Mouse (Mus musculus): Measurements from ENCODE around the gene Ptgds. TPM values are rescaled to one million over a fixed set of nuclear protein-coding genes. Genes with fewer than 3 reads are reported as not detected.

Gene Ptgds
- not detected in 2 replicates for total RNA-seq (2023)

GRCm38 (mm10) chr2:25469969-25470368 is at the start of gene Ptgds:
Ptgds (minus strand) TSS chr2:25470046.

GRCm38 (mm10) chr2:25501593-25502486 is 32.0 kb upstream of the Ptgds start, which contains the start of gene C8g:
C8g (minus strand) TSS chr2:25501719.

GRCm38 (mm10) chr2:25500576-25501405 is 30.9 kb upstream of the Ptgds start, which contains the start of gene Fbxw5:
Fbxw5 (plus strand) TSS chr2:25500750.

GRCm38 (mm10) chr2:25493476-25493961 is 23.7 kb upstream of the Ptgds start, which contains the start of gene Lcn12:
Lcn12 (minus strand) TSS chr2:25493911.

GRCm38 (mm10) chr2:25460551-25461309 is 9.1 kb downstream of the Ptgds start, which contains the start of gene Paxx:
Paxx (minus strand) TSS chr2:25461094.

GRCm38 (mm10) chr2:25456205-25456953 is 13.5 kb downstream of the Ptgds start, which contains the start of gene Clic3:
Clic3 (plus strand) TSS chr2:25456838.

GRCm38 (mm10) chr2:25428442-25429236 is 41.2 kb downstream of the Ptgds start, which contains the start of gene Abca2:
Abca2 (plus strand) TSS chr2:25428703.

GRCm38 (mm10) chr2:25422587-25423410 is 47.0 kb downstream of the Ptgds start, which contains the start of gene Fut7:
Fut7 (plus strand) TSS chr2:25423267.

Other genes with a start within 250 kb of the Ptgds start
- 227 and 252 TPM in 2 replicates for gene Tubb4b, start 245.3 kb downstream of the Ptgds start, total RNA-seq (2023)
- gene Slc34a3, start 235.7 kb downstream of the Ptgds start, total RNA-seq (2023): not detected in 2 replicates
- gene Rnf224, start 233.3 kb downstream of the Ptgds start, total RNA-seq (2023): not detected in 2 replicates
- 0.57 TPM in 1 of 2 replicates, not detected in the other for gene Rnf208, start 227.8 kb downstream of the Ptgds start, total RNA-seq (2023)
- gene Cysrt1, start 227.6 kb downstream of the Ptgds start, total RNA-seq (2023): not detected in 2 replicates
- gene AL732309.1, start 223.2 kb downstream of the Ptgds start, total RNA-seq (2023): 3.1 and 5.6 TPM in 2 replicates
- gene Tmem203, start 214.6 kb downstream of the Ptgds start, total RNA-seq (2023): 18.5 and 30.7 TPM in 2 replicates
- gene Tprn, start 207.4 kb downstream of the Ptgds start, total RNA-seq (2023): 7.5 and 9.1 TPM in 2 replicates
- 52.4 and 52.7 TPM in 2 replicates for gene Ssna1, start 197.6 kb downstream of the Ptgds start, total RNA-seq (2023)
- gene Anapc2, start 197.6 kb downstream of the Ptgds start, total RNA-seq (2023): 71.6 and 79.3 TPM in 2 replicates
- not detected in 2 replicates for gene Tmem210, start 181.9 kb downstream of the Ptgds start, total RNA-seq (2023)
- not detected in 2 replicates for gene Lrrc26, start 180.1 kb downstream of the Ptgds start, total RNA-seq (2023)
- gene Grin1, start 150.9 kb downstream of the Ptgds start, total RNA-seq (2023): not detected in 2 replicates
- gene Man1b1, start 137.7 kb downstream of the Ptgds start, total RNA-seq (2023): 30.4 and 42.8 TPM in 2 replicates
- gene Dpp7, start 113.7 kb downstream of the Ptgds start, total RNA-seq (2023): 13.5 and 19.6 TPM in 2 replicates
- 24.2 and 29.5 TPM in 2 replicates for gene Uap1l1, start 104.4 kb downstream of the Ptgds start, total RNA-seq (2023)
- gene Sapcd2, start 97.7 kb downstream of the Ptgds start, total RNA-seq (2023): 8.6 and 10.6 TPM in 2 replicates
- gene Entpd2, start 74.2 kb downstream of the Ptgds start, total RNA-seq (2023): not detected in 2 replicates
- gene Npdc1, start 70.7 kb downstream of the Ptgds start, total RNA-seq (2023): not detected in 2 replicates
- 10.7 and 13.7 TPM in 2 replicates for gene Fut7, start 46.8 kb downstream of the Ptgds start, total RNA-seq (2023)
- gene Abca2, start 41.3 kb downstream of the Ptgds start, total RNA-seq (2023): 19.6 and 21.3 TPM in 2 replicates
- gene Clic3, start 13.2 kb downstream of the Ptgds start, total RNA-seq (2023): not detected in 2 replicates
- gene Paxx, start 9.0 kb downstream of the Ptgds start, total RNA-seq (2023): 43.8 and 56.9 TPM in 2 replicates
- not detected in 2 replicates for gene Lcn12, start 23.9 kb upstream of the Ptgds start, total RNA-seq (2023)
- gene Fbxw5, start 30.7 kb upstream of the Ptgds start, total RNA-seq (2023): 25.8 and 26.4 TPM in 2 replicates
- 1.2 TPM in 1 of 2 replicates, not detected in the other for gene C8g, start 31.7 kb upstream of the Ptgds start, total RNA-seq (2023)
- 20.3 and 26.7 TPM in 2 replicates for gene Traf2, start 76.9 kb upstream of the Ptgds start, total RNA-seq (2023)
- 56.8 and 74.8 TPM in 2 replicates for gene Edf1, start 87.8 kb upstream of the Ptgds start, total RNA-seq (2023)
- 0.11 and 0.13 TPM in 2 replicates for gene Mamdc4, start 104.8 kb upstream of the Ptgds start, total RNA-seq (2023)
- 5.6 and 6.0 TPM in 2 replicates for gene Phpt1, start 105.2 kb upstream of the Ptgds start, total RNA-seq (2023)
- 1.6 TPM in 1 of 2 replicates, not detected in the other for gene Ajm1, start 111.7 kb upstream of the Ptgds start, total RNA-seq (2023)
- gene Rabl6, start 138.5 kb upstream of the Ptgds start, total RNA-seq (2023): 38.3 and 38.7 TPM in 2 replicates
- not detected in 2 replicates for gene Ccdc183, start 147.6 kb upstream of the Ptgds start, total RNA-seq (2023)
- 1.6 and 3.9 TPM in 2 replicates for gene Tmem141, start 152.0 kb upstream of the Ptgds start, total RNA-seq (2023)
- 0.29 TPM in 1 of 2 replicates, not detected in the other for gene Fcna, start 158.0 kb upstream of the Ptgds start, total RNA-seq (2023)
- gene Lcn8, start 183.1 kb upstream of the Ptgds start, total RNA-seq (2023): not detected in 2 replicates
- not detected in 2 replicates for gene Lcn5, start 187.9 kb upstream of the Ptgds start, total RNA-seq (2023)
- gene Lcn6, start 206.7 kb upstream of the Ptgds start, total RNA-seq (2023): not detected in 2 replicates
- not detected in 2 replicates for gene Lcn10, start 212.7 kb upstream of the Ptgds start, total RNA-seq (2023)
- gene Obp2a, start 230.0 kb upstream of the Ptgds start, total RNA-seq (2023): not detected in 2 replicates
- gene Bmyc, start 236.7 kb upstream of the Ptgds start, total RNA-seq (2023): 3.0 and 5.2 TPM in 2 replicates